Mouse (Mus musculus): Measurements from ENCODE around the gene Sowahd.

Sowahd gene

GRCm38 (mm10) chrX:37091457-37091856 is 42.8 kb downstream of the Sowahd start:
- no peak for DNase-seq (ENCODE audit: low read depth, low spot score)

GRCm38 (mm10) chrX:37095106-37095768 is 46.6 kb downstream of the Sowahd start:
- DNase-seq (ENCODE audit: low read depth, low spot score): no peak

- DNase-seq (ENCODE audit: low read depth, low spot score): no peak
These were observed 50.0 kb downstream of the Sowahd start for GRCm38 (mm10) chrX:37098681-37099080.
